Mouse (Mus musculus) frontal cortex, postnatal 10 days (tissue): ENCODE data around the gene Rhox3e.
"Not testable (repeated sequence)": the region's sequence is repeated elsewhere in the genome, so short reads cannot be mapped to it uniquely, and the experiment has no call there.

Source experiments
- DNase-seq, 2 experiments: peaks; one replicate each; pipeline ENCODE4 v3.0.0; 2022; ENCODE audit warnings: low spot score in 2 of 2, mixed read lengths in 1 of 2

The Rhox3e gene

DNA sequence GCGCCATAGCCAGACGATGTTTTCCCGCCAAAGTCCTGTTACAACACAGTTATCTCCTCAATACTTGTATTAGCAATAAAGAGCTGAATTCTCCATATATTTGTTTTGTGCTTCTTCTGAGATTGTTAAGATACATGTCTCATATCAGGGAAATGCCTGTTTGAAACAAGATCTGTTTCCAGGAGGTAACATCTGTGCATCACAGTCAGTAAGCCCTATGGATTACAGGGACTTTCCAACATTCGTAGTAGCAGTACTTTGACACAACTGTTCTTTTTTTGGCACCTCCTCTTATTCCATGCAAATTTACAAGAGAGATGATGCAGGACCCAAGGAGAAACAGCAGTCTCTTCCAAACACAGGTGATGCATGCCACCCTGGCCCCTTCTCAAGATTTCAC lies at the start of gene Rhox3e:
TSS of gene Rhox3e (plus strand) at position 301 of the 400 bp plus-strand sequence.
- DNase-seq, result not testable (repeated sequence)

- not testable (repeated sequence) for DNase-seq
Measured at GRCm38 (mm10) chrX:37514059-37514458, 27.8 kb upstream of the Rhox3e start, which contains the start of gene Rhox4d. Gene Rhox4d (plus strand): TSS chrX:37514359.

GRCm38 (mm10) chrX:37530152-37530551 lies 11.7 kb upstream of the Rhox3e start, which contains the start of gene Rhox2e:
Gene Rhox2e (plus strand): TSS chrX:37530452.
- not testable (repeated sequence) for DNase-seq

GRCm38 (mm10) chrX:37557112-37557511 lies 15.3 kb downstream of the Rhox3e start, which contains the start of gene Rhox4e:
Gene Rhox4e (plus strand): TSS chrX:37557412.
- not testable (repeated sequence) for DNase-seq

GRCm38 (mm10) chrX:37571105-37571504 lies 29.3 kb downstream of the Rhox3e start, which contains the start of gene Rhox2f:
Gene Rhox2f (plus strand): TSS chrX:37571405.
- DNase-seq, result not testable (repeated sequence)

DNA sequence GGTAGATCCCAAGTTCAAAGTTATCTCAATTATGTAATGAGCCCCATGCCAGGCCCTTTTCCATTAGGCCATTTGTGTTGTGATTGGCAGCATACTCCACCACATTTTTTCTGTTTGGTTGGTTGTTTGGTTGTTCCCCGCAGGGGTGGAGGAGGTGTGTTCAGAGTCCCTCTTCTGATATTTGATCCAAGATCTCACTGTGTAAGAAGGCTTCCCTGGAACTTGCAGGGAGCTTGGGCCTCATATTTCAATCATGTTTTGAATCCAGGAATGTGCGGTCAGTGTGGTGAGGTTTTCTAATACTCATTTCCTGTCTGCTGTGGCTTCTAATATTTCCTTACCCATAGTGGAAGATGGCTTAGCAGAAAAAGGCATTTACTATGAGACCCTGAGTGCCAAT lies 30.8 kb downstream of the Rhox3e start:
- DNase-seq, result not testable (repeated sequence)

DNA sequence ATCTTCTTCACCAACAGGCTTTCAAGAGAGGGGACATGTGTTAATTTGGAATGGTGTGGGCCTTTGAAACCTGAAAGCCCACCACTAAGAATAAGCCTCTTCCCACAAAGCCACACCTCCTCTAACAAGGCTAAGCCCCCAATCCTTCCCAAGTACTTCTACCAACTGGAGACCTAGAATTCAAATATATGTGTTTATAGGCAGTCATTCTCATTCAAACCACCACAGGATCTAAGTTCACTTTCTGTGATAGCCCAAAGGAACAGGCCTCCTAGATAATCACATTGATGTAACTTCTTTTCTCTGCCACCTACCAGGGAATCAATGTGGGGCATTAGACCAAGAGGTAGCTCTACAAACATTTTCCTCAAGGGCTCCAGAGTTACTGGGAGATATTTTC lies 38.9 kb downstream of the Rhox3e start, which contains the start of gene Rhox3f:
TSS of gene Rhox3f (plus strand) at position 301 of the 400 bp plus-strand sequence.
- DNase-seq, result not testable (repeated sequence)
